Mouse (Mus musculus) forebrain, embryonic 11.5 days (tissue): ENCODE measurements around the gene Cyfip1. TPM values are rescaled to one million over a fixed set of nuclear protein-coding genes. Genes with fewer than 3 reads are reported as not detected.

Experiments used
- ATAC-seq: fragments of 200-750 bp; cut with Nextera tagmentation; replicated peaks from 2 replicates; pipeline ENCODE4 v1.8.0; 2017; ENCODE audit warnings: moderate TSS enrichment; ENCODE audit not compliant: low FRiP score
- DNase-seq: peaks from one replicate; pipeline ENCODE4 v3.0.0-alpha.2; 2017; ENCODE audit warnings: low spot score
- H3K27ac ChIP-seq: fragments of 300-500 bp; sonication (generic); 2 replicates; pipeline ENCODE4 v1.5.1; 2014; ENCODE audit warnings: low read depth, low read length
- H3K27me3 ChIP-seq: fragments of 300-500 bp; sonication (generic); 2 replicates; pipeline ENCODE4 v1.6.1; 2014; ENCODE audit warnings: mild to moderate bottlenecking, low read length, mixed read lengths; ENCODE audit not compliant: control insufficient read depth, insufficient read depth
- H3K36me3 ChIP-seq: fragments of 300-500 bp; sonication (generic); 2 replicates; pipeline ENCODE4 v1.6.1; 2014; ENCODE audit warnings: mild to moderate bottlenecking, low read length, moderate library complexity, mixed read lengths; ENCODE audit not compliant: control insufficient read depth, insufficient read depth
- H3K4me1 ChIP-seq: fragments of 300-500 bp; sonication (generic); replicated peaks from 2 replicates; pipeline ENCODE4 v1.6.1; 2014; ENCODE audit warnings: low read length, mixed read lengths; ENCODE audit not compliant: control insufficient read depth, insufficient read depth
- H3K4me2 ChIP-seq: fragments of 300-500 bp; sonication (generic); 2 replicates; pipeline ENCODE4 v1.6.1; 2014; ENCODE audit warnings: low read depth, mild to moderate bottlenecking, low read length, moderate library complexity, mixed read lengths; ENCODE audit not compliant: severe bottlenecking
- H3K4me3 ChIP-seq: fragments of 300-500 bp; sonication (generic); 2 replicates; pipeline ENCODE4 v1.5.1; 2014; ENCODE audit warnings: low read depth, low read length
- H3K9ac ChIP-seq: fragments of 300-500 bp; sonication (generic); 2 replicates; pipeline ENCODE4 v1.6.1; 2014; ENCODE audit warnings: low read length
- H3K9me3 ChIP-seq: fragments of 300-500 bp; sonication (generic); 2 replicates; pipeline ENCODE4 v1.6.1; 2016; ENCODE audit warnings: low read length, mixed read lengths; ENCODE audit not compliant: control insufficient read depth
- WGBS: fragments of 180-500 bp; shearing (Covaris S2); extraction: QIAGEN DNeasy Blood & Tissue Kit; methylation state at CpG from one replicate; pipeline ENCODE4 v1.1.7; 2014; 5-methylcytosine and 5-hydroxymethylcytosine counted together
- polyA plus RNA-seq: library from polyadenylated mRNA; unstranded; fragments of >200 nt; fragmentation: Nextera tagmentation; extraction: Ambion mirVana; gene quantifications from 2 replicates; pipeline ENCODE4 v1.2.1, GENCODE M21; 2014

Gene Cyfip1
- polyA plus RNA-seq, 1 experiment from 2014 or later: 81.4 TPM

GRCm38 (mm10) chr7:55836877-55837276 is 4.7 kb upstream of the Cyfip1 start:
- H3K27me3 ChIP-seq: no peaks in the 10 kb centered on the region
- DNase-seq (no peak), ATAC-seq (no peak)
- 88% methylated on average over 4 of the region's 4 CpGs for WGBS
- H3K4me2 ChIP-seq: no peak overlapping the region
- peaks cover under 1% of the 10 kb centered on the region; the same call in 1 of the 2 replicates for H3K36me3 ChIP-seq
- H3K27ac ChIP-seq: no peak overlapping the region
- H3K4me3 ChIP-seq: no peak overlapping the region
- H3K9me3 ChIP-seq: no peaks in the 10 kb centered on the region
- peaks cover 2% of the 10 kb centered on the region; the same call in 1 of the 2 replicates for H3K4me1 ChIP-seq
- H3K9ac ChIP-seq: no peak overlapping the region

- Histone ChIP-seq H3K4me3 (peak overlapping the region; percentile 84), H3K4me2 (peak overlapping the region; percentile 79), H3K27ac (peak overlapping the region; percentile 79), H3K9ac (peak overlapping the region; percentile 95), H3K27me3 (no peaks in the 10 kb centered on the region), H3K9me3 (no peaks in the 10 kb centered on the region), H3K36me3 (no peaks in the 10 kb centered on the region), H3K4me1 (peaks cover 5% of the 10 kb centered on the region; the same call in 1 of the 2 replicates)
- WGBS: under 1% methylated on average over 38 of the region's 47 CpGs
- DNase-seq: peak; percentile 93
- peak; percentile 95 for ATAC-seq
Measured at GRCm38 (mm10) chr7:55841977-55842503, 495 bp downstream of the Cyfip1 start.

GRCm38 (mm10) chr7:55842504-55843152 is 1.1 kb downstream of the Cyfip1 start:
- ATAC-seq (peak; percentile 70), DNase-seq (peak; percentile 55)
- peaks cover 5% of the 10 kb centered on the region; the same call in 1 of the 2 replicates for H3K4me1 ChIP-seq
- peak overlapping the region; percentile 95 for H3K9ac ChIP-seq
- under 1% methylated on average over 40 of the region's 40 CpGs for WGBS
- no peaks in the 10 kb centered on the region for H3K9me3 ChIP-seq
- H3K27ac ChIP-seq: peak overlapping the region; percentile 79
- H3K4me3 ChIP-seq: peak overlapping the region; percentile 84
- no peaks in the 10 kb centered on the region for H3K36me3 ChIP-seq
- H3K4me2 ChIP-seq: peak overlapping the region; percentile 79
- H3K27me3 ChIP-seq: no peaks in the 10 kb centered on the region

GRCm38 (mm10) chr7:55846606-55847312 is 5.2 kb downstream of the Cyfip1 start:
- Histone ChIP-seq H3K4me1 (peaks cover 12% of the 10 kb centered on the region), H3K27me3 (no peaks in the 10 kb centered on the region), H3K27ac (no peak overlapping the region), H3K4me3 (no peak overlapping the region), H3K9ac (no peak overlapping the region), H3K9me3 (no peaks in the 10 kb centered on the region), H3K36me3 (no peaks in the 10 kb centered on the region), H3K4me2 (no peak overlapping the region)
- DNase-seq (no peak), ATAC-seq (no peak)
- 79% methylated on average over 9 of the region's 9 CpGs for WGBS

GRCm38 (mm10) chr7:55849948-55850571 is 8.5 kb downstream of the Cyfip1 start:
- DNase-seq (peak; percentile 54), ATAC-seq (peak; percentile 69)
- no peaks in the 10 kb centered on the region for H3K27me3 ChIP-seq
- no peak overlapping the region for H3K4me3 ChIP-seq
- no peaks in the 10 kb centered on the region for H3K36me3 ChIP-seq
- peak overlapping the region; percentile 43 for H3K27ac ChIP-seq
- H3K9ac ChIP-seq: peak overlapping the region; percentile 44
- H3K4me1 ChIP-seq: peaks cover 10% of the 10 kb centered on the region
- 12% methylated on average over 14 of the region's 14 CpGs for WGBS
- H3K4me2 ChIP-seq: peak overlapping the region; percentile 37
- H3K9me3 ChIP-seq: no peaks in the 10 kb centered on the region

GRCm38 (mm10) chr7:55852787-55853186 is 11.2 kb downstream of the Cyfip1 start:
- Histone ChIP-seq H3K9me3 (no peaks in the 10 kb centered on the region), H3K4me3 (no peak overlapping the region), H3K4me2 (no peak overlapping the region), H3K9ac (no peak overlapping the region), H3K27me3 (no peaks in the 10 kb centered on the region), H3K27ac (no peak overlapping the region), H3K4me1 (peaks cover 10% of the 10 kb centered on the region), H3K36me3 (no peaks in the 10 kb centered on the region)
- no peak for DNase-seq
- ATAC-seq: no peak
- WGBS: 89% methylated on average over 3 of the region's 3 CpGs

GRCm38 (mm10) chr7:55855597-55855996 is 14.1 kb downstream of the Cyfip1 start:
- Histone ChIP-seq H3K4me2 (no peak overlapping the region), H3K27ac (no peak overlapping the region), H3K9me3 (no peaks in the 10 kb centered on the region), H3K4me1 (no peaks in the 10 kb centered on the region), H3K4me3 (no peak overlapping the region), H3K36me3 (no peaks in the 10 kb centered on the region), H3K9ac (no peak overlapping the region), H3K27me3 (no peaks in the 10 kb centered on the region)
- ATAC-seq (no peak), DNase-seq (no peak)
- 82% methylated on average over 3 of the region's 3 CpGs for WGBS

GRCm38 (mm10) chr7:55856741-55857140 is 15.2 kb downstream of the Cyfip1 start:
- DNase-seq (no peak), ATAC-seq (no peak)
- Histone ChIP-seq H3K27me3 (no peaks in the 10 kb centered on the region), H3K27ac (no peak overlapping the region), H3K4me3 (no peak overlapping the region), H3K4me1 (no peaks in the 10 kb centered on the region), H3K9ac (no peak overlapping the region), H3K4me2 (no peak overlapping the region), H3K36me3 (no peaks in the 10 kb centered on the region), H3K9me3 (no peaks in the 10 kb centered on the region)
- 96% methylated on average over 4 of the region's 4 CpGs for WGBS
